Mouse (Mus musculus): ENCODE measurements at regions not wholly inside any gene's neighbourhood (a gene's known extent, or its start where the extent isn't known, plus 50 kb on each side); places are given as distances from the start of the nearest gene placed in this dataset.

GRCm38 (mm10) chr5:133656837-133657236, 442.7 kb upstream of the Castor2 start:
- no peaks in the 10 kb centered on the region for H3K9me3 ChIP-seq (ENCODE audit: control insufficient read depth, low read length)
- WGBS = 96% methylated on average over 8 of the region's 8 CpGs
- no peak overlapping the region for H3K4me2 ChIP-seq
- DNase-seq (ENCODE audit: low spot score, missing footprints) (peak; percentile 28), ATAC-seq (ENCODE audit: low FRiP score) (no peak)
- no peak overlapping the region for H3K27ac ChIP-seq (ENCODE audit: low read depth, low read length)
- H3K4me1 ChIP-seq (ENCODE audit: control insufficient read depth, insufficient read depth, low read length) = no peaks in the 10 kb centered on the region
- no peak overlapping the region for H3K9ac ChIP-seq (ENCODE audit: low read length)
- H3K4me3 ChIP-seq (ENCODE audit: low read depth, low read length) = no peak overlapping the region
- no peaks in the 10 kb centered on the region for H3K36me3 ChIP-seq (ENCODE audit: control insufficient read depth, insufficient read depth, low read length)
- H3K27me3 ChIP-seq (ENCODE audit: control insufficient read depth, insufficient read depth, low read length) = no peaks in the 10 kb centered on the region

- Histone ChIP-seq H3K36me3 (ENCODE audit: control insufficient read depth, insufficient read depth, low read length) (no peaks in the 10 kb centered on the region), H3K9ac (ENCODE audit: low read length) (no peak overlapping the region), H3K4me1 (ENCODE audit: control insufficient read depth, insufficient read depth, low read length) (no peaks in the 10 kb centered on the region), H3K4me2 (no peak overlapping the region), H3K27ac (ENCODE audit: low read depth, low read length) (no peak overlapping the region), H3K4me3 (ENCODE audit: low read depth, low read length) (no peak overlapping the region), H3K27me3 (ENCODE audit: control insufficient read depth, insufficient read depth, low read length) (no peaks in the 10 kb centered on the region), H3K9me3 (ENCODE audit: control insufficient read depth, low read length) (no peaks in the 10 kb centered on the region)
- ATAC-seq (ENCODE audit: low FRiP score) (no peak), DNase-seq (ENCODE audit: low spot score, missing footprints) (peak; percentile 74)
- WGBS = 75% methylated on average over 1 of the region's 1 CpGs
These were observed 446.1 kb upstream of the Castor2 start for GRCm38 (mm10) chr5:133653431-133653830.

GRCm38 (mm10) chr5:133650246-133650645, 449.3 kb upstream of the Castor2 start:
- Histone ChIP-seq H3K9ac (ENCODE audit: low read length) (no peak overlapping the region), H3K4me1 (ENCODE audit: control insufficient read depth, insufficient read depth, low read length) (no peaks in the 10 kb centered on the region), H3K4me3 (ENCODE audit: low read depth, low read length) (no peak overlapping the region), H3K36me3 (ENCODE audit: control insufficient read depth, insufficient read depth, low read length) (no peaks in the 10 kb centered on the region), H3K4me2 (no peak overlapping the region), H3K27me3 (ENCODE audit: control insufficient read depth, insufficient read depth, low read length) (no peaks in the 10 kb centered on the region), H3K9me3 (ENCODE audit: control insufficient read depth, low read length) (no peaks in the 10 kb centered on the region), H3K27ac (ENCODE audit: low read depth, low read length) (no peak overlapping the region)
- 89% methylated on average over 3 of the region's 3 CpGs for WGBS
- no peak for ATAC-seq (ENCODE audit: low FRiP score)
- DNase-seq (ENCODE audit: low spot score, missing footprints) = peak; percentile 37

- Histone ChIP-seq H3K4me2 (no peak overlapping the region), H3K4me3 (ENCODE audit: low read depth, low read length) (no peak overlapping the region), H3K27me3 (ENCODE audit: control insufficient read depth, insufficient read depth, low read length) (no peaks in the 10 kb centered on the region), H3K9me3 (ENCODE audit: control insufficient read depth, low read length) (no peaks in the 10 kb centered on the region), H3K9ac (ENCODE audit: low read length) (no peak overlapping the region), H3K36me3 (ENCODE audit: control insufficient read depth, insufficient read depth, low read length) (no peaks in the 10 kb centered on the region), H3K27ac (ENCODE audit: low read depth, low read length) (no peak overlapping the region), H3K4me1 (ENCODE audit: control insufficient read depth, insufficient read depth, low read length) (no peaks in the 10 kb centered on the region)
- DNase-seq (ENCODE audit: low spot score, missing footprints) (peak; percentile 77), ATAC-seq (ENCODE audit: low FRiP score) (no peak)
- 95% methylated on average over 3 of the region's 3 CpGs for WGBS
These were observed 453.8 kb upstream of the Castor2 start for GRCm38 (mm10) chr5:133645696-133646195.

- H3K27me3 ChIP-seq (ENCODE audit: control insufficient read depth, insufficient read depth, low read length) = no peaks in the 10 kb centered on the region
- no peak overlapping the region for H3K27ac ChIP-seq (ENCODE audit: low read depth, low read length)
- H3K4me1 ChIP-seq (ENCODE audit: control insufficient read depth, insufficient read depth, low read length) = no peaks in the 10 kb centered on the region
- no peak overlapping the region for H3K4me3 ChIP-seq (ENCODE audit: low read depth, low read length)
- H3K36me3 ChIP-seq (ENCODE audit: control insufficient read depth, insufficient read depth, low read length) = no peaks in the 10 kb centered on the region
- H3K9ac ChIP-seq (ENCODE audit: low read length) = no peak overlapping the region
- no peak overlapping the region for H3K4me2 ChIP-seq
- no peaks in the 10 kb centered on the region for H3K9me3 ChIP-seq (ENCODE audit: control insufficient read depth, low read length)
- ATAC-seq (ENCODE audit: low FRiP score) (no peak), DNase-seq (ENCODE audit: low spot score, missing footprints) (no peak)
- WGBS = 74% methylated on average over 2 of the region's 2 CpGs
These were observed 456.2 kb upstream of the Castor2 start for GRCm38 (mm10) chr5:133643326-133643725.

- H3K9ac ChIP-seq (ENCODE audit: low read length) = no peak overlapping the region
- no peaks in the 10 kb centered on the region for H3K27me3 ChIP-seq (ENCODE audit: control insufficient read depth, insufficient read depth, low read length)
- 64% methylated on average over 5 of the region's 5 CpGs for WGBS
- no peak overlapping the region for H3K4me3 ChIP-seq (ENCODE audit: low read depth, low read length)
- no peak for ATAC-seq (ENCODE audit: low FRiP score)
- H3K9me3 ChIP-seq (ENCODE audit: control insufficient read depth, low read length) = no peaks in the 10 kb centered on the region
- no peak for DNase-seq (ENCODE audit: low spot score, missing footprints)
- peaks cover 3% of the 10 kb centered on the region; the same call in 1 of the 2 replicates for H3K4me1 ChIP-seq (ENCODE audit: control insufficient read depth, insufficient read depth, low read length)
- no peak overlapping the region for H3K27ac ChIP-seq (ENCODE audit: low read depth, low read length)
- no peak overlapping the region for H3K4me2 ChIP-seq
- H3K36me3 ChIP-seq (ENCODE audit: control insufficient read depth, insufficient read depth, low read length) = no peaks in the 10 kb centered on the region
These were observed 465.0 kb upstream of the Castor2 start for GRCm38 (mm10) chr5:133634481-133634880.

GRCm38 (mm10) chr5:133631812-133632211, 467.7 kb upstream of the Castor2 start:
- ATAC-seq (ENCODE audit: low FRiP score) (peak; percentile 79), DNase-seq (ENCODE audit: low spot score, missing footprints) (no peak)
- Histone ChIP-seq H3K4me3 (ENCODE audit: low read depth, low read length) (no peak overlapping the region), H3K4me2 (no peak overlapping the region), H3K9me3 (ENCODE audit: control insufficient read depth, low read length) (no peaks in the 10 kb centered on the region), H3K9ac (ENCODE audit: low read length) (no peak overlapping the region), H3K27me3 (ENCODE audit: control insufficient read depth, insufficient read depth, low read length) (no peaks in the 10 kb centered on the region), H3K27ac (ENCODE audit: low read depth, low read length) (no peak overlapping the region), H3K4me1 (ENCODE audit: control insufficient read depth, insufficient read depth, low read length) (peaks cover 3% of the 10 kb centered on the region; the same call in 1 of the 2 replicates), H3K36me3 (ENCODE audit: control insufficient read depth, insufficient read depth, low read length) (no peaks in the 10 kb centered on the region)

GRCm38 (mm10) chr5:133619347-133619746, 480.2 kb upstream of the Castor2 start:
- Histone ChIP-seq H3K27ac (ENCODE audit: low read depth, low read length) (no peak overlapping the region), H3K9me3 (ENCODE audit: control insufficient read depth, low read length) (no peaks in the 10 kb centered on the region), H3K9ac (ENCODE audit: low read length) (no peak overlapping the region), H3K4me2 (no peak overlapping the region), H3K4me3 (ENCODE audit: low read depth, low read length) (no peak overlapping the region), H3K4me1 (ENCODE audit: control insufficient read depth, insufficient read depth, low read length) (no peaks in the 10 kb centered on the region), H3K36me3 (ENCODE audit: control insufficient read depth, insufficient read depth, low read length) (no peaks in the 10 kb centered on the region), H3K27me3 (ENCODE audit: control insufficient read depth, insufficient read depth, low read length) (no peaks in the 10 kb centered on the region)
- 86% methylated on average over 8 of the region's 8 CpGs for WGBS
- ATAC-seq (ENCODE audit: low FRiP score) (no peak), DNase-seq (ENCODE audit: low spot score, missing footprints) (no peak)

- Histone ChIP-seq H3K27ac (ENCODE audit: low read depth, low read length) (no peak overlapping the region), H3K4me1 (ENCODE audit: control insufficient read depth, insufficient read depth, low read length) (no peaks in the 10 kb centered on the region; the same call in 1 of the 2 replicates), H3K4me2 (no peak overlapping the region), H3K36me3 (ENCODE audit: control insufficient read depth, insufficient read depth, low read length) (no peaks in the 10 kb centered on the region), H3K9ac (ENCODE audit: low read length) (no peak overlapping the region), H3K4me3 (ENCODE audit: low read depth, low read length) (no peak overlapping the region), H3K27me3 (ENCODE audit: control insufficient read depth, insufficient read depth, low read length) (no peaks in the 10 kb centered on the region), H3K9me3 (ENCODE audit: control insufficient read depth, low read length) (no peaks in the 10 kb centered on the region)
- DNase-seq (ENCODE audit: low spot score, missing footprints) = no peak
- WGBS = 79% methylated on average over 8 of the region's 8 CpGs
- ATAC-seq (ENCODE audit: low FRiP score) = no peak
These were observed 498.2 kb upstream of the Castor2 start for GRCm38 (mm10) chr5:133601241-133601739.
